Mouse (Mus musculus) Muller cell, postnatal 12 days (primary cell): ENCODE results near the gene Zcchc13.

Experiments used
- DNase-seq: peaks from one replicate; pipeline ENCODE4 v3.0.0-alpha.2; 2015; ENCODE audit errors: inconsistent ontology term

The Zcchc13 gene

GRCm38 (mm10) chrX:103630303-103630702, at the start of gene Zcchc13:
Gene Zcchc13, plus strand, starts transcription at chrX:103630586.
- no peak for DNase-seq

GRCm38 (mm10) chrX:103584262-103584661, 46.1 kb upstream of the Zcchc13 start:
- DNase-seq, result no peak

GRCm38 (mm10) chrX:103592056-103592455, 38.3 kb upstream of the Zcchc13 start:
- DNase-seq, result peak; percentile 21

GRCm38 (mm10) chrX:103602553-103602952, 27.8 kb upstream of the Zcchc13 start:
- no peak for DNase-seq

- peak; percentile 42 for DNase-seq
Measured at GRCm38 (mm10) chrX:103604211-103604610, 26.2 kb upstream of the Zcchc13 start.

GRCm38 (mm10) chrX:103605473-103605872, 24.9 kb upstream of the Zcchc13 start:
- no peak for DNase-seq

GRCm38 (mm10) chrX:103610401-103610800, 20.0 kb upstream of the Zcchc13 start:
- DNase-seq, result no peak

- DNase-seq, result no peak
Measured at GRCm38 (mm10) chrX:103611462-103611861, 18.9 kb upstream of the Zcchc13 start.

- no peak for DNase-seq
Measured at GRCm38 (mm10) chrX:103614700-103615233, 15.6 kb upstream of the Zcchc13 start.

GRCm38 (mm10) chrX:103615453-103615852, 14.9 kb upstream of the Zcchc13 start:
- DNase-seq, result no peak

GRCm38 (mm10) chrX:103616162-103616535, 14.2 kb upstream of the Zcchc13 start:
- DNase-seq, result no peak

- peak; percentile 88 for DNase-seq
Measured at GRCm38 (mm10) chrX:103616536-103617404, 13.6 kb upstream of the Zcchc13 start.

- no peak for DNase-seq
Measured at GRCm38 (mm10) chrX:103617405-103618095, 12.8 kb upstream of the Zcchc13 start.

GRCm38 (mm10) chrX:103621799-103622198, 8.6 kb upstream of the Zcchc13 start:
- DNase-seq, result no peak

GRCm38 (mm10) chrX:103622260-103622934, 8.0 kb upstream of the Zcchc13 start:
- DNase-seq, result peak; percentile 96

GRCm38 (mm10) chrX:103622935-103623280, 7.5 kb upstream of the Zcchc13 start:
- DNase-seq, result no peak

GRCm38 (mm10) chrX:103623411-103623845, 7.0 kb upstream of the Zcchc13 start:
- DNase-seq, result peak; percentile 28

GRCm38 (mm10) chrX:103624426-103625168, 5.8 kb upstream of the Zcchc13 start:
- DNase-seq, result no peak

- DNase-seq, result no peak
Measured at GRCm38 (mm10) chrX:103628890-103629289, 1.5 kb upstream of the Zcchc13 start.

- DNase-seq, result no peak
Measured at GRCm38 (mm10) chrX:103633895-103634294, 3.5 kb downstream of the Zcchc13 start.

GRCm38 (mm10) chrX:103636021-103636420, 5.6 kb downstream of the Zcchc13 start:
- no peak for DNase-seq
